Mouse (Mus musculus): ENCODE results near the gene Dgkd. TPM values are rescaled to one million over a fixed set of nuclear protein-coding genes. Genes with fewer than 3 reads are reported as not detected.

The Dgkd gene
- polyA plus RNA-seq, 1 experiment from 2014 or later: 20.4 TPM

DNA sequence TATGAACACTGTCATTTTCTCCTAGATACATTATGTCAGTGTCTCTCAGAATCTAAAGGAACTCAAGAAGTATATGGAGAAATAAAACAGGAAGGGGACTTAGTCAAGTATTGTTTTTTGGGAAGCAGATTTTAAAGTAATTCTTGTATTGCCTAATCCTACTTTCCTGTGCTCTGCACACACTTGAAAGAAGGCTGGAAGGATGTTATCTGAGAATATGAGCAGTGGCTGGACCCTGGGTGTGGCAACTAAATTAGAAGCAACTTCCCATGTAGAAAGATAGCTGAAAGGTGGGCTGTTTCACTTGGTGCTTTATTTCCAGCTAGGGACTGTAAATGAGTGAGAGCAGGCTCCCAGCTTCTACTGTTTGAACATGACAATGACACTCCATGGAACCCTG, 20.0 kb downstream of the Dgkd start:
- no peak overlapping the region for H3K27ac ChIP-seq
- peaks cover 78% of the 10 kb centered on the region for H3K4me1 ChIP-seq
- no peak overlapping the region for H3K4me3 ChIP-seq
- no peaks in the 10 kb centered on the region for H3K27me3 ChIP-seq (replicated peaks)
- H3K9ac ChIP-seq: no peak overlapping the region
- H3K36me3 ChIP-seq: no peaks in the 10 kb centered on the region
- H3K4me2 ChIP-seq: 0 out of 2 replicates have a peak overlapping the region, but pooled peaks have one; percentile 17
- ATAC-seq: peak; percentile 66
- H3K9me3 ChIP-seq (replicated peaks): no peaks in the 10 kb centered on the region

- peaks cover 5% of the 10 kb centered on the region for H3K36me3 ChIP-seq
- no peak overlapping the region for H3K4me2 ChIP-seq
- 41% methylated on average over 1 of the region's 1 CpGs for WGBS (ENCODE audit: insufficient replicate concordance)
- ATAC-seq: no peak
- H3K27ac ChIP-seq: no peak overlapping the region
- H3K27me3 ChIP-seq (replicated peaks): no peaks in the 10 kb centered on the region
- peaks cover 92% of the 10 kb centered on the region for H3K4me1 ChIP-seq
- H3K9ac ChIP-seq: no peak overlapping the region
- H3K4me3 ChIP-seq: no peak overlapping the region
- no peaks in the 10 kb centered on the region for H3K9me3 ChIP-seq (replicated peaks)
Observed at GRCm38 (mm10) chr1:87876065-87876464, 23.0 kb downstream of the Dgkd start.

- no peaks in the 10 kb centered on the region for H3K9me3 ChIP-seq (replicated peaks)
- H3K4me3 ChIP-seq: no peak overlapping the region
- H3K4me2 ChIP-seq: peak overlapping the region; percentile 28
- ATAC-seq: peak; percentile 30; the same call in 1 of the 2 replicates
- peaks cover 12% of the 10 kb centered on the region for H3K36me3 ChIP-seq
- WGBS (ENCODE audit: insufficient replicate concordance): 15% methylated on average over 9 of the region's 9 CpGs
- H3K27me3 ChIP-seq (replicated peaks): no peaks in the 10 kb centered on the region
- H3K27ac ChIP-seq: peak overlapping the region; percentile 68
- peaks cover 82% of the 10 kb centered on the region for H3K4me1 ChIP-seq
- peak overlapping the region; percentile 35; the same call in 1 of the 2 replicates for H3K9ac ChIP-seq
Observed at GRCm38 (mm10) chr1:87877552-87878283, 24.6 kb downstream of the Dgkd start.

DNA sequence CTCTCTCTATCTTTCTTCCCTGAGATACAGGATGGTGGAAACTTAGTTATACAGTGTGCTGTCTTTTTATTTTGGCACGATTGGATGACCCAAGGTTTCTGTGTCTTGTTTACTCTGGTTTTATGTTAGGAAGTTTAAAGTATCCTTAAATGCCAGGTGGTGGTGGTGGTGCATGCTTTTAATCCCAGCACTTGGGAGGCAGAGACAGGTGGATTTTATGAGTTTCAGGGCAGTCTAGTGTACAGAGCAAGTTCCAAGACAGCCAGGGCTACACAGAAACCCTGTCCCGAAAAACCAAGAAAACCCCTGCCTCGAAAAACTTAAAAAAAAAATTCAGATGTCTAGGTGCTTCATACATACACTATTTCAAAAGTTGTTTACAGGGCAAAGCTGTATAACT, 25.9 kb downstream of the Dgkd start:
- no peak overlapping the region for H3K4me2 ChIP-seq
- WGBS (ENCODE audit: insufficient replicate concordance): 64% methylated on average over 3 of the region's 3 CpGs
- H3K4me1 ChIP-seq: peaks cover 70% of the 10 kb centered on the region
- H3K36me3 ChIP-seq: peaks cover 23% of the 10 kb centered on the region
- H3K9ac ChIP-seq: no peak overlapping the region
- H3K27ac ChIP-seq: no peak overlapping the region
- no peaks in the 10 kb centered on the region for H3K27me3 ChIP-seq (replicated peaks)
- no peaks in the 10 kb centered on the region for H3K9me3 ChIP-seq (replicated peaks)
- no peak overlapping the region for H3K4me3 ChIP-seq
- ATAC-seq: no peak

- Histone ChIP-seq H3K4me1 (peaks cover 63% of the 10 kb centered on the region), H3K4me2 (no peak overlapping the region), H3K4me3 (no peak overlapping the region), H3K36me3 (peaks cover 30% of the 10 kb centered on the region), H3K27ac (peak overlapping the region; percentile 49; the same call in 1 of the 2 replicates), H3K9ac (no peak overlapping the region), H3K9me3 (replicated peaks) (no peaks in the 10 kb centered on the region), H3K27me3 (replicated peaks) (no peaks in the 10 kb centered on the region)
- no peak for ATAC-seq
- WGBS (ENCODE audit: insufficient replicate concordance): 51% methylated on average over 3 of the region's 3 CpGs
Observed at GRCm38 (mm10) chr1:87879494-87880325, 26.6 kb downstream of the Dgkd start.

DNA sequence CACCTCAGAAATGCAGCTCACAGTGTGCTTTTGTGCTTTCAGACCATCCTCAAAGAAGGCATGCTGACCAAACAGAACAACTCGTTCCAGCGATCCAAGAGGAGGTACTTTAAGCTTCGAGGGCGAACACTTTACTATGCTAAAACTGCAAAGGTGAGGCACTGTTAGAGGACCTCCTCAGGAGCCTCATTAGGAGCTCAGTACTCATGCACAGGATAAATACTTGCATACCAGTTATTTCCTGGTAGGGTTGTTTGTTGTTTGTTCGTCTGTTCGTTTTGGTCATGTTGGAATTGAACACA, 27.2 kb downstream of the Dgkd start:
- Histone ChIP-seq H3K4me3 (no peak overlapping the region), H3K9ac (no peak overlapping the region), H3K27ac (peak overlapping the region; percentile 49; the same call in 1 of the 2 replicates), H3K4me1 (peaks cover 58% of the 10 kb centered on the region), H3K27me3 (replicated peaks) (no peaks in the 10 kb centered on the region), H3K36me3 (peaks cover 36% of the 10 kb centered on the region), H3K9me3 (replicated peaks) (no peaks in the 10 kb centered on the region), H3K4me2 (no peak overlapping the region)
- 80% methylated on average over 6 of the region's 6 CpGs for WGBS (ENCODE audit: insufficient replicate concordance)
- no peak for ATAC-seq

- no peak for ATAC-seq
- H3K27me3 ChIP-seq (replicated peaks): no peaks in the 10 kb centered on the region
- H3K9me3 ChIP-seq (replicated peaks): no peaks in the 10 kb centered on the region
- H3K27ac ChIP-seq: no peak overlapping the region
- peaks cover 39% of the 10 kb centered on the region for H3K36me3 ChIP-seq
- peaks cover 52% of the 10 kb centered on the region for H3K4me1 ChIP-seq
- H3K4me3 ChIP-seq: no peak overlapping the region
- H3K9ac ChIP-seq: no peak overlapping the region
- WGBS (ENCODE audit: insufficient replicate concordance): 37% methylated on average over 2 of the region's 2 CpGs
- H3K4me2 ChIP-seq: no peak overlapping the region
Observed at GRCm38 (mm10) chr1:87880856-87881255, 27.8 kb downstream of the Dgkd start.

GRCm38 (mm10) chr1:87881726-87882125, 28.6 kb downstream of the Dgkd start:
- H3K36me3 ChIP-seq: peaks cover 46% of the 10 kb centered on the region
- H3K9ac ChIP-seq: no peak overlapping the region
- H3K27ac ChIP-seq: no peak overlapping the region
- peaks cover 45% of the 10 kb centered on the region for H3K4me1 ChIP-seq
- ATAC-seq: no peak
- 58% methylated on average over 4 of the region's 4 CpGs for WGBS (ENCODE audit: insufficient replicate concordance)
- H3K4me2 ChIP-seq: no peak overlapping the region
- no peak overlapping the region for H3K4me3 ChIP-seq
- no peaks in the 10 kb centered on the region for H3K27me3 ChIP-seq (replicated peaks)
- no peaks in the 10 kb centered on the region for H3K9me3 ChIP-seq (replicated peaks)

DNA sequence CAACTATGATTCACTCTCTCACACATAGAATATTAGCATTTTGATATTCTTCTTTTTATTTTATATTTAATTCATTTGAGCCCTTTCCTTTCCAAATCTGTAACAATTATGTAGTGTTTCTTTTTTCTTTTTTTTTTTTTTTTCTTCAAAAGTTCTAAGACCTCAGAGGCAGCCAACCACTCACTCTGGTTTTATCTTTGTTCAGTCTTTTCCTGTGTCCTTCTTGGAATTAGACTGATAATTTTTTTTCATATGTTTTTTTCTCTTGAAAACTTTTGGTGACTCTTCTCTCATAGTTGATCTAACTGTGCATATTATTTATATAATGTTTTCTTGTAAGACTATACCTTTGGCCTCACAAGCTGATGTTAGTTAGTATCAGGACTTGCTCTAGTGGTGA, 29.5 kb downstream of the Dgkd start:
- no peak for ATAC-seq
- Histone ChIP-seq H3K9ac (no peak overlapping the region), H3K4me3 (no peak overlapping the region)

GRCm38 (mm10) chr1:87890960-87891359, 37.9 kb downstream of the Dgkd start:
- WGBS (ENCODE audit: insufficient replicate concordance): 19% methylated on average over 1 of the region's 1 CpGs
- H3K4me2 ChIP-seq: no peak overlapping the region
- no peaks in the 10 kb centered on the region for H3K27me3 ChIP-seq (replicated peaks)
- H3K9ac ChIP-seq: no peak overlapping the region
- no peaks in the 10 kb centered on the region for H3K9me3 ChIP-seq (replicated peaks)
- peaks cover 19% of the 10 kb centered on the region for H3K4me1 ChIP-seq
- H3K36me3 ChIP-seq: peaks cover 6% of the 10 kb centered on the region; the same call in 1 of the 2 replicates
- no peak for ATAC-seq
- 0 out of 2 replicates have a peak overlapping the region, but pooled peaks have one; percentile 1 for H3K27ac ChIP-seq
- H3K4me3 ChIP-seq: no peak overlapping the region

More for the DNA sequence above, 29.5 kb downstream of the Dgkd start:
- no peak overlapping the region for H3K27ac ChIP-seq
- H3K9me3 ChIP-seq (replicated peaks): no peaks in the 10 kb centered on the region
- H3K36me3 ChIP-seq: peaks cover 46% of the 10 kb centered on the region
- no peaks in the 10 kb centered on the region for H3K27me3 ChIP-seq (replicated peaks)
- no peak overlapping the region for H3K4me2 ChIP-seq
- H3K4me1 ChIP-seq: peaks cover 37% of the 10 kb centered on the region

DNA sequence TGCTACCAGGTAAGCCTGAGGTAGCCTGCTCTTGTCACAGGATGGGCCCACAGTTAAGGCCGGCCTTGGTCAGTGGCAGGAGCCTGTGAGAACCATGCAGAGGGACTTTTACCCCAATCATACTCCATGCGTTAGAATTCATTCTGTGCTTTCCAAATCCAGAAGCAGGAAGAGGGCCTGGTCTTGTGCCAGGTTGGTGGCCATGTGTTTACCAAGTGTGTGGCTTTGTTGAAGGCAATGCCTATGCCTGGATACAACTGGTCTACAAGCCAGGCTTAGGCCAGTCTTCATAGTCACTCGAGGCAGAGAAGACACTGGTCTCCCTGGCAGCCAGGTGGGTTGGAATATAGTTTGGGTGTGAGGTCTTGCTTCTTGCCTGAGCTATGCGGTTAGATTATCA, 38.5 kb downstream of the Dgkd start:
- no peaks in the 10 kb centered on the region for H3K27me3 ChIP-seq (replicated peaks)
- H3K4me1 ChIP-seq: peaks cover 19% of the 10 kb centered on the region
- no peak overlapping the region for H3K27ac ChIP-seq
- H3K4me2 ChIP-seq: no peak overlapping the region
- 70% methylated on average over 4 of the region's 4 CpGs for WGBS (ENCODE audit: insufficient replicate concordance)
- H3K9me3 ChIP-seq (replicated peaks): no peaks in the 10 kb centered on the region
- no peak overlapping the region for H3K9ac ChIP-seq
- no peak overlapping the region for H3K4me3 ChIP-seq
- no peaks in the 10 kb centered on the region for H3K36me3 ChIP-seq
- ATAC-seq: no peak

GRCm38 (mm10) chr1:87892499-87892898, 39.4 kb downstream of the Dgkd start:
- no peaks in the 10 kb centered on the region for H3K9me3 ChIP-seq (replicated peaks)
- ATAC-seq: no peak
- peaks cover 19% of the 10 kb centered on the region for H3K4me1 ChIP-seq
- no peak overlapping the region for H3K4me3 ChIP-seq
- H3K9ac ChIP-seq: no peak overlapping the region
- 73% methylated on average over 2 of the region's 2 CpGs for WGBS (ENCODE audit: insufficient replicate concordance)
- H3K27me3 ChIP-seq (replicated peaks): no peaks in the 10 kb centered on the region
- H3K27ac ChIP-seq: no peak overlapping the region
- H3K36me3 ChIP-seq: no peaks in the 10 kb centered on the region
- no peak overlapping the region for H3K4me2 ChIP-seq
